Mouse (Mus musculus) megakaryocyte, adult 5-6 weeks (primary cell): ENCODE results near the gene Lypd3. TPM values are rescaled to one million over a fixed set of nuclear protein-coding genes. Genes with fewer than 3 reads are reported as not detected.
"Not testable (repeated sequence)": the region's sequence is repeated elsewhere in the genome, so short reads cannot be mapped to it uniquely, and the experiment has no call there.

Experiments used
- ATAC-seq: 2 replicates; pipeline ENCODE4 v1.8.0; 2016; ENCODE audit warnings: mild to moderate bottlenecking, inconsistent platforms; ENCODE audit not compliant: poor library complexity, severe bottlenecking
- total RNA-seq, 2 experiments: library from RNA; stranded (forward) in 1 of 2; stranded (reverse) in 1 of 2; fragments of 153-499, 151-499 nt in 1 of 2; fragments of 221-1000, 200-1000 nt in 1 of 2; gene quantifications; 2 replicates each; pipeline versions ENCODE4 v1.2.3 to v1.2.4; 2015 to 2017

The Lypd3 gene
- total RNA-seq, 2 experiments from 2014 or later = not detected

GRCm38 (mm10) chr7:24611709-24612108 lies 24.6 kb upstream of the Lypd3 start:
- ATAC-seq = no peak

GRCm38 (mm10) chr7:24612308-24612910 lies 23.9 kb upstream of the Lypd3 start:
- ATAC-seq = no peak

GRCm38 (mm10) chr7:24614816-24615215 lies 21.5 kb upstream of the Lypd3 start:
- ATAC-seq = no peak

- peak; percentile 57 for ATAC-seq
Observed at GRCm38 (mm10) chr7:24617763-24618162, 18.6 kb upstream of the Lypd3 start.

GRCm38 (mm10) chr7:24618374-24618773 lies 18.0 kb upstream of the Lypd3 start:
- not testable (repeated sequence) for ATAC-seq

GRCm38 (mm10) chr7:24619671-24620397 lies 16.5 kb upstream of the Lypd3 start:
- ATAC-seq = no peak

DNA sequence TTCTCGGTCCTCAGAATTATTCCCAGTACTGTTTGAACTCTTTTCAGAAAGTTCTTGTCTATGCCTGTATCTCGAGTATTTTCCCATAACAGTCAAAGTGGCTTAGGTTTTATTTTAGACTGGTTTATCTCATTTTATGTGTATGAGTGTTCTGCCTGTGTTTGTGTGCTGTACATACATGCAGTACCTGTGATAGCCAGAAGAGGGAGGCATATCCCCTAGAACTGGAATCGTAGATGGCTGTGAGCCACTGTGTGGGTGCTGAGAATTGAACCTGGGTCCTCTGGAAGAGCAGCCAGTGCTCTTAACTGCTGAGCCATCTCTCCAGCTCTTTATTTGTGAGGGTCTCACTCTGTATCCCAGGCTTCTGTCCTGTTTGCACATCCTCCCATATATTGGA lies 15.2 kb upstream of the Lypd3 start:
- ATAC-seq = no peak

- no peak for ATAC-seq
Observed at GRCm38 (mm10) chr7:24622967-24623366, 13.4 kb upstream of the Lypd3 start.

- peak; percentile 99 for ATAC-seq
Observed at GRCm38 (mm10) chr7:24628685-24629610, 7.4 kb upstream of the Lypd3 start.

- ATAC-seq = no peak
Observed at GRCm38 (mm10) chr7:24629672-24630071, 6.7 kb upstream of the Lypd3 start.

DNA sequence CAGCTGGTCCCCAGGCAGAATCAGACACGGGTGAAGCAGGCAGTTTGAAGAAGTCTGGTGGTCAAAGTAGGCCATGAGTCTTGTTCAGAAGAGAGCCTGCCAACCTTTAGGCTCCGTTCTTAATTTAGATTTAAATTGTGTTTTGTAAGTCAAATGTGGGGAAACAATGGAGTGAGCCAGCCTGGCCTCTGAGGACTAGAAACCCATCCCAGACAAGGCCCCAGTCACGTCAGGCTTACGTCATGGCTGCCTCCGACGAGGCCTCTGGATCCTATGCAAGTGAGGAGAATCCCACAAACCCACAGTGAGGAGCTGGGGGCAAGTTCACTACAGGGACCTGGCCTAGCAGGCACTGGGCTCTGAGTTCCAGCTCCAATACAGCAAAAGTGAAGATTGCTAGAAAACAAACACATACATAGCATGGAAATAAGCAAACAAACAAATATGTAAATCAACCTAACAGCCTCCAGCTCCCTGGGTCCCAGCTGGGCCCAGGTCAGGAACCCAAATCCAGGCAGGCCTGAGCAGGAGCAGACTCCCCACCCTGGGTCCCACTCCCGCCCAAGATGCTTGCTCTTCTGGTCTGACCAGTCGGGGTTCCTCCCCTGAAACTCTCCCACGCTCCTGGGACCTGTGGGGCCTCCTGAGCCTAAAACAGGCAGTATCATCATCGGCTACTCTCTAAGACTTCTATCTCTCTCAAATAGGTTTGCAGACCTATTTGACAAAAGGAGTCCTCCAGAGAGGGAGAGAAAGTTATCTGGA lies 6.1 kb upstream of the Lypd3 start:
- ATAC-seq = no peak

DNA sequence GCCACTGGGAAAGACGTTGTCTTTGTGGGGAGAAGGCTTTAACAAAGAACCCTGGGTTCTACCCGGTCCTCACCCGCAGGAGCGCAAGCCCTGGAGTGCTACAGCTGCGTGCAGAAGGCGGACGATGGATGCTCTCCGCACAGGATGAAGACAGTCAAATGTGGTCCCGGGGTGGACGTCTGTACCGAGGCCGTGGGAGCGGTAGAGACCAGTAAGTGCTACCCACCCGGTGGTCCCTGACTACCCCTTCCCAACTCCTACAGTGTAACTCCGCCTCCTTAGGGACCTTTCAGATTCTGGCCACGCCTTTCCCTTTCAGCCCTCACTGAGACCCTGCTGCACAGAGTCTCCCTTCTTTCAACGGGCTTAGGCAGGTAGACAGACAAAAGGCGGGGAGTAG lies 696 bp downstream of the Lypd3 start:
- ATAC-seq = no peak

GRCm38 (mm10) chr7:24638026-24638856 lies 1.9 kb downstream of the Lypd3 start:
- ATAC-seq = peak; percentile 50; the same call in 1 of the 2 replicates

DNA sequence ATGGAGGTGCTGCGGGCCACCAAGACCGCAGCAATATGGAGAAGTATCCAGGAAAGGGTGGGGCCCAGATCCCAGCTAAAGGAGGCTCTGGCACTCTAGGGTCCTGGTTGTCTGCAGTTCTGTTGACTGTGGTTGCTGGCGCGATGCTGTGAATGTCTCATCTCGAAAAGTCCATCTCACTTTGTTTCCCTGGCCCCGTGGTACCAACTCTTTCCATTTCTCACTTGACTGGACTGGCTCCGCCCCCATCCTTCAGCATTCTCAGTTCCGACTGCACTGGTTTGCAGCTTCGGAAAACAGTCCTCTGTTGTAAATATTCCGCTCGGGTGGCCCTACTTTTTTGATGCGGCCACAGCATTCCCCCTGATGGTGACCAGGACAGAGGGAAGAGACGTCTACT lies 4.1 kb downstream of the Lypd3 start:
- ATAC-seq = no peak

- peak; percentile 65 for ATAC-seq
Observed at GRCm38 (mm10) chr7:24642491-24642890, 6.1 kb downstream of the Lypd3 start.

DNA sequence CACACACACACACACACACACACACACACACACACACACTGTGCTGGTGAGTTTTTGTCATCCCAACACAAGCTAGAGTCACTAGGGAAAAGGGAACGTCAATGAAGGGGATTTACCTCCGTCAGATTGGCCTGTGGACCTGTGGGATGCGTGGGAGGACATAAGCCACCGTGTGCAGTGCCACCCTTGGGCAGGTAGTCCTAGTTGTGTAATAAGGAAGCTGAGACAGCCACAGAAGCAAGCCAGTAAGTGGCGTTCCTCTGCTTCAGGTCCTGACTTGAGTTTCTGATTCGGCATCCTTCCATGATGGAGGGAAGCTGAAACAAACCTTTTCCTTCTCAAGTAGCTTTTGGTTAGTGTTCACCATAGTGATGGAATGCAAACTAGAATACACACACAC lies 8.1 kb downstream of the Lypd3 start:
- ATAC-seq = no peak

DNA sequence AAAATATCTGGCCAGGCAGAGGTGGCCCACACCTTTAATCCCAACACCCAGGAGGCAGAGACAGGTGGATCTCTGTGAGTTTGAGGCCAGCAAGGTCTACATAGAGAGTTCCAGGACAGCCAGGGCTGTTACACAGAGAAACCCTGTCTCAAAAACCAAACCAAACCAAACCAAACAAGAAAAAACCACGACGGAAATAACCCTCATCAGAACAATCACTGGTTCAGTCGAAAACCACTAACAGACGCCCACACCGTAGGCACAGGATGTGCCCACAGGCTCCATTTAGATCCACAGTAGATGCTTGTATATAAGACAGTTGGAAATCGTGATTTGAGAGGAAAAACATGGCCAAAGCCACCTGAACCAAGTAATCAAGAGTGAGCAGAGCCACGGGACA lies 8.6 kb downstream of the Lypd3 start:
- ATAC-seq = no peak

DNA sequence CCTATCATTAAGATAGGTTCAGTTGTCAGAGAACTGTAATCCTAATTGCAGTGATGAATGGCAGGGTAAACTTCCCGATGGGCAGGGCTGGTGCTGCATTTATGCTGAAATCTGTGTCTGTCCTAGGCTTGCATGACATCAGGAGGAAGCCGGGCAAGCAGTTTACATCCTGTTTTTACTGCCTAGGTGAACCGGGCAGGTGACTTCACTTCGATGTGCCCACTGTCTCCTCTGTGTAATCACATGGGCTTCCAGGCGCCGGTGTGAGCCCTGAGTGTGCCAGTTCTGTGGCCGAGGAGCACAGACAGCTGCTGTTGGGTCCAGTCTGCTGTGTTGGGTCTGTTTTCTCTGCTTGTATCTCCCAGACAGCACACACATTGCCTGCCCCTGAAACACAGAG lies 10.1 kb downstream of the Lypd3 start:
- ATAC-seq = peak; percentile 35; the same call in 1 of the 2 replicates

DNA sequence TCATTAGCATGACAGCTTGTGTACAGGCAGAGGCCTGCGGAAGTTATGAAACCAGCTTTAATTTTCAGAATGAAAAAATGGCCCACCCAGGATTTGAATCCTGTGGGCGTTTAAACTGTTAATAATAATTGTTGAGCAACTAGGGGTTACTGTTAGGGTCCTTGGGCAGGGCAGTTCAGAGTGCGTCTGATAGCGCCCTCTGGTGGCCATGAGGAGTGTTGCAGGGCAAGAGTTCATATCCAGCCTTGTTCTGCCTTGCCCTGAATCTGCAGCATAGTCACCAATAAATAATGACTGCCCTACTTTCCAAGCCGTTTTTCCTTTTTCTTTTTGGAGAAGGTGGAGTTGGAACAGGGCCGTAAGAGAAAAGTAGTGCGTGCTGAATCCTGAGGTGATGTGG lies 17.3 kb downstream of the Lypd3 start:
- ATAC-seq = peak; percentile 80
